In the genomic region with DNA sequence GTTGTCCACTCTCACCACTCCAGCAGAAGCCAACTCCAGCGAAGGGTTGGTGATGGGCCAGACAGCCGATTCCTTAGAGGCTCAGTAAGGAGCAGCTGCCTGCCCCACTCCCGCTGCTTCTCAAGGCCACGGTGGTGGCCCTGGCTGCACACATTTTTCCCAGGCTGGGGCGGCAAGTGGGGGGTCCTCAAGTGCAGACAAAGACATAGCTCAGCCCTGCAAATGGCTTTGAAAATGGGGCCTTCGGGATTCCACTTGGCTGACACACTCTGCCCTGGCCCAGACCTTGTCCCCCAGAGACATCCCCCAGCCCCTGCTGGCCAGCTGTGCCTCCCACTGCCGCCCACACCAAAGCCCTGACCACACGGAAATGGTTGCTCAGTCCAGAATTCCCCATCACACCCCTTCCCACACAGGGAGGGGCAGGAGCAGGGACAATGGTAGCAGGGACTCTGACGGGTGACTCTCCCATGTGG, we compare ENCODE assay signal across 9 mouse cellular contexts.
DNase-seq lines count a peak whose midpoint lies in the region; ATAC-seq and TF ChIP-seq lines count a peak whose summit lies in the region.
"Had no signal": no experiment of that assay in that cellular context is flagged by ENCODE, and none has a peak within 500 bp of the region (broad histone marks: within the 10 kb centered on the region; RNA-seq: fewer than 3 reads in every experiment).

No protein-coding gene starts in this region.

- TF ChIP-seq CTCF in left cerebral cortex, adult 2 months (IDR thresholded peaks at IDR 0.05): no peak

- no peak overlapping the region for H3K27ac ChIP-seq in embryonic facial prominence, embryonic 15.5 days (replicated peaks)
- no peak overlapping the region for H3K27ac ChIP-seq in heart, embryonic 15.5 days
- no peak overlapping the region for H3K27ac ChIP-seq in midbrain, embryonic 12.5 days (replicated peaks)
- H3K27ac ChIP-seq in left cerebral cortex, adult 2 months: no peak overlapping the region

- peaks cover 15% of the 10 kb centered on the region for H3K4me1 ChIP-seq in embryonic facial prominence, embryonic 15.5 days
- no peaks in the 10 kb centered on the region for H3K4me1 ChIP-seq in heart, embryonic 15.5 days (replicated peaks)
- H3K4me1 ChIP-seq in midbrain, embryonic 12.5 days: peaks cover 25% of the 10 kb centered on the region

- no peaks in the 10 kb centered on the region for H3K27me3 ChIP-seq in embryonic facial prominence, embryonic 15.5 days
- no peaks in the 10 kb centered on the region for H3K27me3 ChIP-seq in heart, embryonic 15.5 days
- H3K27me3 ChIP-seq in midbrain, embryonic 12.5 days: peaks cover 16% of the 10 kb centered on the region

- H3K4me2 ChIP-seq in embryonic facial prominence, embryonic 15.5 days (replicated peaks): no peak overlapping the region
- H3K4me2 ChIP-seq in heart, embryonic 15.5 days: no peak overlapping the region
- no peak overlapping the region for H3K4me2 ChIP-seq in midbrain, embryonic 12.5 days (replicated peaks)

- H3K9me3 ChIP-seq in embryonic facial prominence, embryonic 15.5 days (replicated peaks): no peaks in the 10 kb centered on the region
- no peaks in the 10 kb centered on the region for H3K9me3 ChIP-seq in heart, embryonic 15.5 days (replicated peaks)
- no peaks in the 10 kb centered on the region for H3K9me3 ChIP-seq in midbrain, embryonic 12.5 days

- H3K4me3 ChIP-seq in embryonic facial prominence, embryonic 15.5 days (replicated peaks): no peak overlapping the region
- H3K4me3 ChIP-seq in heart, embryonic 15.5 days: no peak overlapping the region
- no peak overlapping the region for H3K4me3 ChIP-seq in midbrain, embryonic 12.5 days
- no peak overlapping the region for H3K4me3 ChIP-seq in left cerebral cortex, adult 2 months

- 63% methylated on average over 9 of the region's 9 CpGs for WGBS in embryonic facial prominence, embryonic 15.5 days
- WGBS in heart, embryonic 15.5 days: 40% methylated on average over 9 of the region's 9 CpGs
- WGBS in midbrain, embryonic 12.5 days: 33% methylated on average over 9 of the region's 9 CpGs

- peak; percentile 56 to 69 for DNase-seq in kidney, postnatal 4 days
- DNase-seq in kidney, adult 18-20 months: no peak
- DNase-seq in thymus, postnatal 0 days (ENCODE audit: low spot score): no peak
- no peak for DNase-seq in left cerebral cortex, adult 2 months (ENCODE audit: extremely low spot score in 1 of 2, low spot score in 2 of 2)
- no peak for DNase-seq in left cerebral cortex, postnatal 14 days (ENCODE audit: low spot score in 2 of 2)
- DNase-seq: right cerebral cortex, postnatal 25 days had no signal

- ATAC-seq in embryonic facial prominence, embryonic 15.5 days (ENCODE audit: insufficient number of reproducible peaks, low FRiP score, low TSS enrichment, low read depth): peak; percentile 22; the same call in 1 of the 2 replicates
- ATAC-seq in heart, embryonic 15.5 days (replicated peaks; ENCODE audit: insufficient number of reproducible peaks, insufficient read depth, low FRiP score, low read depth): 0 out of 2 replicates have a peak, but pooled peaks have one; percentile 8
- ATAC-seq in midbrain, embryonic 12.5 days (ENCODE audit: low FRiP score, low read depth): peak; percentile 41; the same call in 1 of the 2 replicates

- H3K36me3 ChIP-seq in embryonic facial prominence, embryonic 15.5 days: no peaks in the 10 kb centered on the region
- H3K36me3 ChIP-seq in heart, embryonic 15.5 days: no peaks in the 10 kb centered on the region
- no peaks in the 10 kb centered on the region for H3K36me3 ChIP-seq in midbrain, embryonic 12.5 days

- no peak overlapping the region for H3K9ac ChIP-seq in embryonic facial prominence, embryonic 15.5 days
- H3K9ac ChIP-seq in heart, embryonic 15.5 days: no peak overlapping the region
- no peak overlapping the region for H3K9ac ChIP-seq in midbrain, embryonic 12.5 days (replicated peaks)

- intact Hi-C loops in left cerebral cortex, adult 2 months (cut with DNase I): no loop called here
- intact Hi-C loops in left cerebral cortex, postnatal 14 days (cut with DNase I): no loop called here

Comparison
In these comparisons a context has a peak if more than half of its experiments do, and no peak if none do; other contexts are left out.
1. DNase-seq: peak in kidney, postnatal 4 days (2 of 2); none in kidney, adult 18-20 months (single experiment), thymus, postnatal 0 days (single experiment), left cerebral cortex, adult 2 months (0 of 2) and left cerebral cortex, postnatal 14 days (0 of 2).
2. Peak in every context shown above with its lines, with median percentiles within 50 percentile points of each other: ATAC-seq.